Mouse (Mus musculus) gastrocnemius, adult 2 months (tissue): ENCODE data around the gene Nhlrc4. TPM values are rescaled to one million over a fixed set of nuclear protein-coding genes. Genes with fewer than 3 reads are reported as not detected.

ENCODE experiments used
- DNase-seq: peaks from one replicate; pipeline ENCODE4 v3.0.0; 2022
- H3K27ac ChIP-seq: fragments of 200-600 bp; 2 replicates; pipeline ENCODE4 v1.8.1; 2022; ENCODE audit warnings: mild to moderate bottlenecking
- H3K4me3 ChIP-seq: fragments of 200-600 bp; 2 replicates; pipeline ENCODE4 v1.8.1; 2022; ENCODE audit warnings: mild to moderate bottlenecking, moderate library complexity
- CTCF ChIP-seq: fragments of 200-600 bp; IDR thresholded peaks from 2 replicates; pipeline ENCODE4 v1.8.1; 2022; ENCODE audit warnings: antibody characterized with exemption, mild to moderate bottlenecking, moderate library complexity
- intact Hi-C: fragments of 180-260 bp; cut with DNase I; formaldehyde crosslinking; loops from one replicate; pipeline ENCODE4 v1.15.1; 2025
- total RNA-seq, 2 experiments: library from RNA; stranded (reverse); gene quantifications; 2 replicates each; pipeline ENCODE4 v1.2.3; 2021

The Nhlrc4 gene
- total RNA-seq, 2 experiments from 2014 or later, result not detected

DNA sequence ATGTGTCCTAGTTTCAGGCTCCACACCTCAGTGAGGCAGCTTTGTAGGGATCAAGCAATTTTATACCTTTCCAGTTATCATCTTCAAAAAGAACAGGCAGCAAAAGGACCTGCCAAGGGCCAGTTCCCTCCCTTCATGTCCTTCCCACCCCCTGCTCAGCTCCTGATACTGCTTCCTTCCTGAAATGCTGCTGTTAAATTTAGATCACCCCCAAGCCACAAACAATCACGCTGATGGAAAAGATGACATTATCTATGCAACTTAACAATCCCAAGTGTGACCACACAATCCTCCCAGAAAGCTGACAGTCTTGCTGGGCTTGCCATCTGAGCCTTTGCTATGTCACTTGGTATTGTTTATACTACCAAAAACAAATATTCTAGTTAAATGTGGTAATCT is 30.9 kb downstream of the Nhlrc4 start:
- TF ChIP-seq CTCF, result no peak
- Histone ChIP-seq H3K4me3 (peak overlapping the region; percentile 47), H3K27ac (peak overlapping the region; percentile 80)
- intact Hi-C loops, result no loop called here
- DNase-seq, result no peak

GRCm38 (mm10) chr17:25913186-25913876 is 31.4 kb downstream of the Nhlrc4 start:
- no peak for TF ChIP-seq CTCF
- Histone ChIP-seq H3K4me3 (peak overlapping the region; percentile 47), H3K27ac (peak overlapping the region; percentile 80)
- no peak for DNase-seq
- intact Hi-C loops, result no loop called here

DNA sequence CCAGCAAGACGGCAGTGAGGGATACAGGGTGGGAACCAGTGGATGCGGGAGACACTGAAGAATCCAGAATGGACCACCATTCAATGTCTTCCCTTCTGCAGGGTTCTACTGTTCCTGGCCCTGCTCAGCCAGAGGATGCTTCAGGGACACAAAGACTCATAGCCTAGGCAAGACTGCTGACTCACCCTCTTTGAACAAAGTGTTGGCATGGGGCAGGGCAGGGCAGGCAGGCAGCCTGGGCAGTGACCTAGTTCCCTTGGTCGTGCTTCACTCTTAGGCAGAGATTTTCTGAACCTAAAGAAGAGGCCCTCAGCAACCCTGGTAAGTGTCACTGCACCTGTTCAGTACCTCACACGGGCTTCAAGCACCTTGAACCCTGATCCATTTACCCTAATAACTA is 32.9 kb downstream of the Nhlrc4 start:
- intact Hi-C loops, result no loop called here
- DNase-seq, result peak; percentile 46

DNA sequence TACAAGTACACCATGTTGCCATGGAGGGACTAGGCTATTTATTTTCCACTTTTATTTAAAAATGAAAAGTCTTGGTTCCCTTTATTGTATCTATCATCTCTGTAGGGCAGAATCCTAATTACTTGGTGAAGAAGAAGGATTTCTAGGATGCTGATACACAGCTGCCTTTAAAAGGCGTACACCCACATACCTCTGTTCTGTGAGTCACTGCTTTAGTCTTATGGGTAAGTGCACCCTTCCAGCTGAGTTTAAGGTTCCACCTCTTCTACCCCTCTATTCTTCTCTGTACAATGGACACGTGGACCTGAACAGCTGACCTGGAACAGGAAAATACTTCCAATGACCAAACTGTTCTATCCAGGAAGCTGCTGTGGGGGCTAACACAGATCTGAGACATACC is 37.1 kb downstream of the Nhlrc4 start:
- no peak for DNase-seq
- H3K27ac ChIP-seq, result no peak overlapping the region
- no peak overlapping the region for H3K4me3 ChIP-seq
- TF ChIP-seq CTCF, result no peak
- intact Hi-C loops, result no loop called here

More for the DNA sequence above, 32.9 kb downstream of the Nhlrc4 start:
- H3K4me3 ChIP-seq, result no peak overlapping the region
- TF ChIP-seq CTCF, result no peak
- peak overlapping the region; percentile 41 for H3K27ac ChIP-seq

GRCm38 (mm10) chr17:25903061-25903460 is 41.7 kb downstream of the Nhlrc4 start:
- no peak overlapping the region for H3K4me3 ChIP-seq
- DNase-seq, result no peak
- TF ChIP-seq CTCF, result no peak
- intact Hi-C loops, result no loop called here
- H3K27ac ChIP-seq, result no peak overlapping the region

- no peak overlapping the region for H3K27ac ChIP-seq
- intact Hi-C loops, result no loop called here
- no peak for TF ChIP-seq CTCF
- no peak for DNase-seq
- no peak overlapping the region for H3K4me3 ChIP-seq
Measured at GRCm38 (mm10) chr17:25900193-25900592, 44.6 kb downstream of the Nhlrc4 start.

DNA sequence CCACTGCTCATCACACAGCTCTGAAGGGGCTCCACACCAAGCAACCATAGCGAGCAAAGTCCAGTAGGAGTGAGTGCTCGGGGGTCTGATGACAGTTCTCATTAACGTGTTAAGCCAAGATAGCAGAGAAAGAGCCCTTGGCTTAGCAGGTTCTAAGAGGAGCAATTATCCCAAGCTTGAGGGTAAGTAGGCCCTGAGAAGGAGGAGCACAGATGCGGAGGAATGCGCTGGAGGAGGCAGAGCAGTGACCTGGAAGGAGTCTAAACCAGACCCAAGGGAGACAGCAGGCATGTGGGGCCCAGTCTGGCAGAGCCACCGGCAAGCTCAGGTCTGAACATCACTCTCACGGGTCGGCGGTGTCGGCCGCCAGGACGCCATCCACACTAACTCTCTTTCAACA is 48.9 kb downstream of the Nhlrc4 start:
- DNase-seq, result no peak
- TF ChIP-seq CTCF, result no peak
- intact Hi-C loops, result loop anchor here (2.0 kb wide), 2 partner anchors 25 to 117 kb away; no protein-coding TSS in a partner anchor
- Histone ChIP-seq H3K27ac (no peak overlapping the region), H3K4me3 (no peak overlapping the region)

GRCm38 (mm10) chr17:25895415-25895814 is 49.3 kb downstream of the Nhlrc4 start:
- TF ChIP-seq CTCF, result no peak
- intact Hi-C loops, result loop anchor here (2.0 kb wide), 2 partner anchors 25 to 117 kb away; no protein-coding TSS in a partner anchor
- DNase-seq, result no peak
- no peak overlapping the region for H3K4me3 ChIP-seq
- H3K27ac ChIP-seq, result no peak overlapping the region

DNA sequence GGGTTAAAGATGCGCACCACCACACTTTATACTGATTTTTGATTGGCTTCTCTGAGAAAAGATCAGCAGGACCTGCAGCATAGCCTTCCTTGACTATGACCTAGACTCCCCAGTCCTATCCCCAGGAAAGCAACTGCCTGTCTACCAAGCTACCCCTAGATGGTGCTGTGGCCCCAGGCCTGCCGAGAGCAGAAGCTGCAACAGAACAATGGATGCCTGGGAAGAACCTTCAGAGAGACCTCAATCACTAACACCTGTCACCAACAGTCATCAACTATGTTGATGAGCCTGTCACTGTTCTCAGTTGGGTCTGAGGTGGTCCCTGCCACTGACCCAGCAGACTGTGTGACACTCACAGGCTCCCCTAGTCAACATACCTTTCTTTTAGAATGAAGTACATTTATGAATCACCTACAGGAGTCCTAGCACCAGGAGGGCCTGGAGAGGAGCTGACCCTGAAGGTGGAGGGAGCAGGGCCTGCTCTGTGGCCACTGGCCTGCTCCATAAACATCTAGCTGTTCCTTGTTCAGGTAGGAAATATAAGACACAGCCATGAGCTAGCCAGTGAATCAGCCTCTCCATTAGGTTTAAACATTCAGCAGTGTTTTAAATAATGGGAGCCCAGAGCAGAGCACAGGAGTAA is 50.7 kb downstream of the Nhlrc4 start:
- DNase-seq, result peak; percentile 76

More for the DNA sequence above, 50.7 kb downstream of the Nhlrc4 start:
- H3K27ac ChIP-seq, result no peak overlapping the region
- peak; percentile 99 for TF ChIP-seq CTCF
- H3K4me3 ChIP-seq, result no peak overlapping the region
- intact Hi-C loops, result loop anchor here (2.0 to 5.0 kb wide), 4 partner anchors 27 to 198 kb away; partner anchors contain the start of gene Decr2

Other genes with a start within 250 kb of the Nhlrc4 start
- not detected for gene Gng13, start 227.8 kb downstream of the Nhlrc4 start, total RNA-seq
- under 1 TPM; 0.77 to 0.86 TPM for gene Chtf18, start 217.5 kb downstream of the Nhlrc4 start, total RNA-seq
- gene Rpusd1, start 217.3 kb downstream of the Nhlrc4 start, total RNA-seq, result 1 to 10 TPM; 3.9 to 4.0 TPM
- gene Mslnl, start 208.9 kb downstream of the Nhlrc4 start, total RNA-seq, result not detected
- under 1 TPM in 1 of 2 experiments, not detected in 1; 0.33 TPM for gene Msln, start 190.6 kb downstream of the Nhlrc4 start, total RNA-seq
- gene Narfl, start 171.2 kb downstream of the Nhlrc4 start, total RNA-seq, result 10 to 100 TPM; 28.6 to 38.7 TPM
- 1 to 10 TPM; 9.0 to 9.1 TPM for gene Haghl, start 159.3 kb downstream of the Nhlrc4 start, total RNA-seq
- gene Ccdc78, start 158.4 kb downstream of the Nhlrc4 start, total RNA-seq, result not detected
- gene Fam173a, start 152.1 kb downstream of the Nhlrc4 start, total RNA-seq, result 10 to 100 TPM; 35.9 to 43.7 TPM
- gene AC134908.4, start 149.3 kb downstream of the Nhlrc4 start, total RNA-seq, result not detected
- gene Metrn, start 147.8 kb downstream of the Nhlrc4 start, total RNA-seq, result 10 to 100 TPM; 40.4 to 41.0 TPM
- 1 to 10 TPM; 1.4 to 2.2 TPM for gene Fbxl16, start 135.9 kb downstream of the Nhlrc4 start, total RNA-seq
- 10 to 100 TPM in 1 of 2 experiments, 1 to 10 TPM in 1; 8.7 to 10.0 TPM for gene Wdr24, start 121.3 kb downstream of the Nhlrc4 start, total RNA-seq
- 10 to 100 TPM; 11.5 to 13.0 TPM for gene Jmjd8, start 116.1 kb downstream of the Nhlrc4 start, total RNA-seq
- 10 to 100 TPM; 85.8 to 93.8 TPM for gene Stub1, start 111.6 kb downstream of the Nhlrc4 start, total RNA-seq
- 10 to 100 TPM; 17.2 to 20.2 TPM for gene Rhbdl1, start 107.7 kb downstream of the Nhlrc4 start, total RNA-seq
- gene Gm20683, start 103.2 kb downstream of the Nhlrc4 start, total RNA-seq, result 10 to 100 TPM; 13.0 to 15.9 TPM
- 10 to 100 TPM; 58.1 to 89.3 TPM for gene Rhot2, start 100.1 kb downstream of the Nhlrc4 start, total RNA-seq
- gene Wdr90, start 83.5 kb downstream of the Nhlrc4 start, total RNA-seq, result 1 to 10 TPM in 1 of 2 experiments, under 1 TPM in 1; 0.66 to 1.0 TPM
- 100 to 1,000 TPM in 1 of 2 experiments, 10 to 100 TPM in 1; 85.3 to 117 TPM for gene Mcrip2, start 76.2 kb downstream of the Nhlrc4 start, total RNA-seq
- 10 to 100 TPM; 27.7 to 33.7 TPM for gene Mettl26, start 69.9 kb downstream of the Nhlrc4 start, total RNA-seq
- under 1 TPM; 0.26 to 0.75 TPM for gene Wfikkn1, start 64.1 kb downstream of the Nhlrc4 start, total RNA-seq
- 1 to 10 TPM; 8.1 to 9.5 TPM for gene Rab40c, start 25.2 kb downstream of the Nhlrc4 start, total RNA-seq
- 10 to 100 TPM; 21.0 to 28.6 TPM for gene Pigq, start within 50 bp of the Nhlrc4 start, total RNA-seq
- not detected for gene A930017K11Rik, start 7.6 kb upstream of the Nhlrc4 start, total RNA-seq
- 1 to 10 TPM; 6.0 to 9.4 TPM for gene Capn15, start 40.8 kb upstream of the Nhlrc4 start, total RNA-seq
- 10 to 100 TPM; 76.3 to 92.0 TPM for gene Rab11fip3, start 124.6 kb upstream of the Nhlrc4 start, total RNA-seq
- gene Decr2, start 145.4 kb upstream of the Nhlrc4 start, total RNA-seq, result 1 to 10 TPM; 2.1 to 3.0 TPM
- gene Nme4, start 150.6 kb upstream of the Nhlrc4 start, total RNA-seq, result 1 to 10 TPM; 1.6 to 2.5 TPM
- gene Tmem8, start 168.3 kb upstream of the Nhlrc4 start, total RNA-seq, result under 1 TPM; 0.67 to 0.92 TPM
- gene Mrpl28, start 178.5 kb upstream of the Nhlrc4 start, total RNA-seq, result 10 to 100 TPM; 54.1 to 73.2 TPM
- gene Axin1, start 193.7 kb upstream of the Nhlrc4 start, total RNA-seq, result 10 to 100 TPM; 15.9 TPM